Mouse (Mus musculus): ENCODE results near the gene Tmem120b.

Tmem120b gene

DNA sequence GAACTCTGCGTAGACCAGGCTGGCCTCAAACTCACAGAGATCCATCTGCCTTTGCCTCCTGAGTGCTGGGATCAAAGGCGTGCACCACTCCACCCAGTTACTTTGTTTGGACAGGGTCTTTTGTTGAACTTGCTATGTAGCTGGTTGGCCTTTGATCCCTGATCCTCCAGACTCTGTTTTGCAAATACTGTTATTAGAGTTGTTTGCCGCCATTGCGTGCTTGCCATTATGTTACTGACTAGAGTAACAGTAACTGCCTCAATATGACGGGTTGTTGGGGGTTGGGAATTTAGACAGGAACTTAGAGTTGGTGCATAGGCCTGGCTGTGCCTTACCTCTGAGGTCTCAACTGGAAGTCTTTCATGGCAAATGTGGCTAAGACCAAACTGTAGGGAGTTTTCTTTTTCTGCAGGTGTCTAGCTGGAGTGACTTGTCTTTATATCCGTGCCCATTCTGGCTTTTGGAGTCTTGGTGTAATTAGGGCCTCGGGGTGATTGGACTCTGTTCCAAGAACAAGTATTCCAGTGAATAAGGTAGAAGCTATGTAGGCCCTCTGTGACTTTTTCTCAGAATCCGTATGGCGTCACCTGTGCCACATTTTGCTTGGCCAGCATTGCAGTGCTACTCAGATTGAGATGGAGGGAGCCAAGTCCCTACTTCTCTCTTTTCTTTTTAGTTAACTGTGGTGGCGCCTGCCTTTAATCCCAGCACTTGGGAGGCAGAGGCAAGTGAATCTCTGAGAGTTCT lies 22.5 kb downstream of the Tmem120b start:
- DNase-seq (ENCODE audit: low spot score in 2 of 2), result no peak

DNA sequence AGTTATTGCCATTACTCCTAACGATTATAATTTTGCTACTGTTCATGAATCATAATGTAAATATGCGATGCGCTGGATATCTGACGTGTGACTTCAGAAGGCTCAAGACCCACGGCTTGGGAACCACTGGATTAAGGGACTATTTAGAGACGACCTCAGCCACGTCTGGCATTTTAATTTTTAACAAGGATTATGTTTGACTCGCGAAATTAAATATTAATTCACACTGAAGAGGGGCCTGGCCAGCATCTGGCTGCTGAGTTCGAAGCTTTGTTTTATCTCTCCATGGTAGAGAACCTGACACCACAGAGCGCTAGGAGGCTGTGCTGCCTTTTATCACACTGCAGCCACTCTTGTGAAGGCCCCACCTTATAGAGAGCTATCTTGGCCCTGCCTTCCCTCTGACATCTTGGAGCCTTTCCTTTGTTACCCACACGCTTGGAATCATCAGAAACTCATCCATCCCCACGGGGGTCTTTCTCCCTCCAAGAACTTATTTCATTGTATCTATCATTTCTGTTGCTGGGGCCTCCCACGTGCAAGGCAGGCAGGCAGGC lies 24.9 kb downstream of the Tmem120b start:
- DNase-seq (ENCODE audit: low spot score in 2 of 2), result no peak

DNA sequence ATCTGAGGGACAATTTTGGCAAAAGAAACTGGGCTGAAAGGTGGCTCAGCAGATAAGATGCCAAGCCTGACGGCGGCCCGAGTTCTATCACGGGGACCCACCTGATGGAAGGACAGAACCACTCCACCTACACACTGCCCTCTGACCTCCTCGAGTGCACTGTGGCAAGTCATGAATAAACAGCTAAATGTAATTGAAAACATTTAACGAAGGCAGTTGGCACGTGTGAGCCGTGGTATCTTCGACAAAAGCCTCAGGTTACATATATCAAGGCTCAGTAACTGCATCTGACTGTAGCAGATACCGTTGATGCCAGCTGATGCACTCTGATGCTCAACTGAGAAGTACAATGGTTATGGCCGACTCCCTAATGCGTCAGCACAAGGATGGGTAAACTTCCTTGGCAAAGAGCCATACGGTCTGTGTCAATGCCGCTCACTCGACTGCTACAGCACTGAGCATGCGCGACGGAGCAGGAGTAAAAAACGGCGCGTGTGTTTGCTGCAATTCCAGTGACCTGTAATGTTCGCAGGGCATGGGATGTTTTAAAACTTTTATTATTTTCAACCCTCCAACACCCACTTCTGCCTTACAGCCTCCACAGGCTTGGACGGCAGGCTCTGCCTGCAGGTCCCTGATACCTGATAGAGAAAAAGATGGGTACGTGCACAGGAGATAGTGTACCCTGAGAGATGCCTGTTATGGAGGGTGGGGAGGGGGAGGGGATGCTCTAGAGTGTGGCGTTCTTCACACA lies 26.2 kb downstream of the Tmem120b start:
- no peak for DNase-seq (ENCODE audit: low spot score in 2 of 2)

DNA sequence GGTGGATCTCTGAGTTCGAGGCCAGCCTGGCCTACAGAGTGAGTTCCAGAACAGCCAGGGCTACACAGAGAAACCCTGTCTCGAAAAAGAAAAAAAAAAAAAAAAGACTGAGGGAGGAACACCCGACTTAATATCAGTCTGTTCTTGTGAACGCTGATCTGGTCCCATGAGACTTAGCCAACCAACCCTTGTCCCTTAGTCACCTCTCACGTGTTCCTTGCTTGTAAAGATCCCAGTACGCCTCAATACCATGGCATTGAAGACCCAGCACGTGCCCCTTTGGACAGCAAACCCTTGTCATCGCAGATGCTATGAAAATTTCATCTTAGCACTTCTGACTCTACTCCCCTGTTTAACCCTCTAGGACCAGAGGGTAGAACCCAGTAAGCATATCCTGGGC lies 28.1 kb downstream of the Tmem120b start:
- no peak for DNase-seq (ENCODE audit: low spot score in 2 of 2)

DNA sequence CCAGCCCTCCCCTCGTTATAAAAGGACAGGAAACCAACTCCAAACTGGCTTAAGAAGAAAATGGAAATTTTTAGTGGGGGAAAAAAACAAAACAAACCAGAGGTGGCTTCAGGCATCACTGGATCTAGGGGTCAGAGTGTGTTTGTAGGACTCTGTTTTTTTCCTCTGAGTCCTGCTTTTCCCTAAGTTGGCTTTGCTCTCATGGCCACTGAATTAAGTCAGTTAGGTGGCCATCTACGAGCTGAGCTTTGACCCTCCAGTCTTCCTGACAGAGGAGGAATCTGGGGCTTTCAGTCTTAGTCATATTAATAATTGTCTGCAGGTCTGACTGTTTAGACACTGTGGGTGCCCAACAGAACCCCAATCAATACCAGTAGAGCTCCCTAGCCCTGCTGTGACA lies 30.3 kb downstream of the Tmem120b start:
- no peak for DNase-seq (ENCODE audit: low spot score in 2 of 2)

DNA sequence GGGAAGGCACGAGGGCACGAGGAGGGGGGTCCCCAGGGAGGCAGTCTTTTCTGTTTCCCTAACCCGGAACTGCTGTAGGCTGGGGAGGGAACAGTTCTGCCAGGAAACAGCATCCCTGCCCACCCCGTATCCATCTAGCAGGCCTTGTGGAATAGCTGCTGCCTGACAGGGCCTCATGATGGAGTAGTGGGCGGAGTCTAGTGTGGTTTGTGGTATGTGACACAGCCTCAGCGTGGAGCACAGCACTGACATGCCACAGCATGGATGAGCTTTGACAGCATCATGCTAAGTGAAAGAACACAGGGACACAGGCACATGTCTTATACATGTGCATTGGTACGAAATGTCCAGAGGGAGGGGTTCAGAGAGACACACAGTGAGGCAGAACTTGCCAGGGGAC lies 34.2 kb downstream of the Tmem120b start:
- no peak for DNase-seq (ENCODE audit: low spot score in 2 of 2)

DNA sequence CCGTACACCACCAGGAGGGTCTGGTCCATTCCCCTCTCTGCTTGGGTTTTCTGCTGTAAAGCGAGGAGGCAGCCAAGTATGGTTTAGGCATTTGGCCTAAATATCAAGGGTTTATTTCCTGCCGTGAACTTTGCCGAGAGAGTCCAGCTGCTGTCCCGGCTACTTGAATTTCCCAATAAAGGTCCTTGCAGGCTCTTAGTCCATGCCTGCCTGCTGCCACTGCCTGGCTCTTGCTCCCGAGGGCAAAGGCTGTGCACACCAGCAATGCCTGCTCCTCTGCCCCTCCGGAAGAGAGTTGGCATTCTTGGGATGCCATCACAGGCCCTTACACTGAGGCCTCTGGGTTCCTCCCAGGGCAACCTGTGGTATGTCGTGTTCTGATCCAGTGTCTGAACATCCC lies 35.3 kb downstream of the Tmem120b start:
- DNase-seq (ENCODE audit: low spot score in 2 of 2), result no peak

DNA sequence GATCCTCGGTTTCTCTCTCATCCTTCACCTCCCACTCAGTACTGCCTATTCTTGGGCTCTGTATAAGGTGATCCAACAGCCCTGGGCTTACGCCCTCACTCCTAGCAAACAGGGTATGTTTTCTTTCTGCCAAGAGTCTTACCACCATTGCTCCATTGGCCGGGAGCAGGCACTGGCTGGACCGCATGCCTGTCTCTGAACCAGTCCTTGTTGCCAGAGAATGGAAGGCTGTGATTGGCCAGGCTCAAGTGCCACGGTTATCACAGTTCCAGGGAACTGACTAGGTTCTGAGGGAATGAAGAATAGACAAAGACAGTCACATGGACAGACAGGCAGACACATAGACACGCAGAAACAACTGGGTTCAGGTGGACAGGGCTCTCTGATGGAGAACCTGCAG lies 36.6 kb downstream of the Tmem120b start:
- DNase-seq (ENCODE audit: low spot score in 2 of 2), result no peak

DNA sequence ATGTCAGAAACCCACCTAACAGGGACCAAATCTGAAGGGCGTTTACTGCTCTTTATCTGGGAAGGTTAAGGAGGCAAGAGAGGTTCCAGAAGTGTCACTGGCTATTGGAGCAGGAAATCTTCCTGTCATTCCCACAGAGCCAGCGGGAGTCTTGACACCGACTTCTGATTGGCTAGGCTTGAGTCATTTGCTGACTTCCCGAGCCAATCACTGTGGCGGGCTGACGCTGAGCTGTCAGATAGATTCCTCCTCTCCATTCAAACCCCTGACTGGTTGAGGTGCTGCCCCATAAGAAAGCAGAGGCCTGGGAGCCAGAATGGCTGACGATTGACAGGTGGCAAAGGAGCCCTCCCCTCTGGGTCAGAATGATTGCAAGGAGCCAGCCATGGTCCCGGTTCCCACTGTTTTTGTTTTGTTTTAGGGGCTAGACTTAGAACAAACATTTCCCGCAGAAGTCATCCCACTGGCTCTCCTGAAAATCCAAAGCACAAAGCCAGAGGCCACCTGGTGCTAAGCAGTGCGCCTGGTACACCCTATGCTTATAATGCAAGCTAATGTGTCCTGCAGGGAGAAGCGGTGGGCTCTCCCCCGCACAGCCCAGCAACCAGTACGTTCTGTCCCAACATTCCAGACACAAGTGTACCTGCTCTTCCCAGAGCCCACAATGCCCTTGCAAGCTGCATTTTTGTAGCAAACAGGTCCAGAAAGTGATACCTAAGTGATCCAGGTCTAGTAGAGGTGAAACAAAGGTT lies 41.4 kb downstream of the Tmem120b start:
- no peak for DNase-seq (ENCODE audit: low spot score in 2 of 2)

DNA sequence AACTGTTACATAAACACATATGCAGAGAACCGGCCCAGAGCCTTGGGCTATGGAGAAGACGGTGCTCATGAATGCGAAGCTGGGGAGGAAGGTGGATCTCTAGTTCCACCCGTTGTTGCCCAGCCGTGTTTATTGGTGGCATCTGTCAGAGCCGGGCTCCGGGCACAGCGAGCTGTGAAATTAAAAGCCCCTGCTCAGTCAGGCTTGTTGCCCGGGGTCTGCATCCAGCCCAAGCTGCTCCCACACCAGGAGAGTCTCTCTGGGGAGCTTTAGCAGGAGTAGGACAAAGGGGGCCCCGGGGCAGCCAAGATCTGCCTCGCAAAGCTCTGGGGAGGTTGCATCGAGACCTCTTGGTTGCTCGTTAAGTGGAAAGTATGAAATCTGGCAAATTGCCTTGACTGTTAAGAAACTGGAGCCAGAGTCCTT lies 42.1 kb downstream of the Tmem120b start:
- no peak for DNase-seq (ENCODE audit: low spot score in 2 of 2)

DNA sequence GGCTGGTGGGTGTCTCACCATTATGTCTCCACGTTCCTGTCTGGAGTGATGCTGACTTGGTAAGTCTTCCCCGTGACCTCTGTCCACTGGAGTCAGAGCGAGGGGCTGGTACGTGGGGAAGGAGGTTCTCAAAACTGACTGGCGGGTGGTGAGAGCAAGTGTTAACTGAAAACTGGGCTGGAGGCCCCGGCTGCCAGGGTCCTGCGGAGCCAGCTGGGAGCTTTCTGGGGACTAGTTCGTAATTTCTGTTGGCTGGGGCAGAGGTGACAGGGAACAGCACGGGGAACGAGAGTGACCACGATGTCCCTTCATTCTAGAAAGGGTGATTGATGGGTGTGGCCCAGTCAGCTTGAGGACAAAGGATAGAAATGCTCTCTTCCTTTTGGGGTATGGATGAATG lies 45.9 kb downstream of the Tmem120b start:
- no peak for DNase-seq (ENCODE audit: low spot score in 2 of 2)

DNA sequence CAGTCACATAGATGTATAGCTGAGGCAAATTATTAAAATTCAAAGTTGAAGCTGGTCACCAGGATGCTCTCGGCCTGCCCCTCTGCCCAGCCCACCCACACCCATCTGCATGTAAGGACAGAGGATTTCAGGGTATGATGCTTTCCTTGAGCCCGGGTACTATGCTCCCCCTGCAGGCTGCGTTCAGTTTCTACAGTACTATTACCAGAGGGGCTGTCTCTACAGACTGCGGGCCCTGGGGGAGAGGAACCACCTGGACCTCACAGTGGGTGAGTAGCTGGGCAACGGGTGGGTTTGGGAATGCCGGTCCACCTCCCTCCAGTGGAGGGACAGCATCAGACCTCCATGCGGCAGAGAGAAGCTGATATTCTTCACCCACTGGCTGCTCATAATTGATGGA lies 46.7 kb downstream of the Tmem120b start:
- no peak for DNase-seq (ENCODE audit: low spot score in 2 of 2)

DNA sequence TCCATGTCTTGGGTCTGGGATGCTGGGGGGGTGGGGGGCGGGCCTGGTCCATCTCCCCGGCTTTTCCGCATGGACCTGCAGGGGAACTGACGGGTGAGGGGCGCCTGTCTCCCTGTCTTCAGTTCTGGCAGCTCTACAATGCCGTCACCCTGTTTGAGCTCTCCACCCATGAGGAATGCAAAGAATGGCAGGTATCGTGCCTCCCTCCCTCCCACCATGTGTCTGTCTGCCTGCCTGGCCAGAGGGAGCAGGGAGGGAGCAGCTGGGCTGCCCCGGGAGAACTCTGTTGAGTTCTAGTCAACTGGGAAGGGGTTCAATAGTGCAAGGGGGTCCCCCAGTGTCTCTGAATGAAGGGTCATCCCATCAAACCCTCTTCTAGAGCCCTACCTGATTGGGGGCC lies 47.9 kb downstream of the Tmem120b start:
- no peak for DNase-seq (ENCODE audit: low spot score in 2 of 2)

DNA sequence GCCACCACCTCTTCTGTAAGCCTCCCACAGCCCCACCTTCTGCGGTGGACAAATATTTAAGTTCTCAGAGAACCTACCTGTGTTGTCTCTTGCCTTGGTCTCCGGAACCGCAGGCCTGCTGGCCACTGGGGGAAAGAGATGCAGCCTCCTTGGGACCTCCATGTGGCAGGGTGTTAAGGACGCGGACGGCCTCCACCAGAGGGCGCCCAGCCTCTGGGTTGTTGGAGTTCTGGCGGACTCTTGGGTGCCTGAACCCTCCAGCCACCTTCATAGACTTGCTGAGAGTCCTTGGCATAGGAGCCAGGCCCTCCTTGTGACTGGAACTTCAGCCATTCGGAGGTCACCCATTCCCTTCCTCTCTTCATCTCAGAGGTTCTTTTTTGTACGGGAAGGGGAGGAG lies 49.0 kb downstream of the Tmem120b start:
- DNase-seq (ENCODE audit: low spot score in 2 of 2), result no peak

DNA sequence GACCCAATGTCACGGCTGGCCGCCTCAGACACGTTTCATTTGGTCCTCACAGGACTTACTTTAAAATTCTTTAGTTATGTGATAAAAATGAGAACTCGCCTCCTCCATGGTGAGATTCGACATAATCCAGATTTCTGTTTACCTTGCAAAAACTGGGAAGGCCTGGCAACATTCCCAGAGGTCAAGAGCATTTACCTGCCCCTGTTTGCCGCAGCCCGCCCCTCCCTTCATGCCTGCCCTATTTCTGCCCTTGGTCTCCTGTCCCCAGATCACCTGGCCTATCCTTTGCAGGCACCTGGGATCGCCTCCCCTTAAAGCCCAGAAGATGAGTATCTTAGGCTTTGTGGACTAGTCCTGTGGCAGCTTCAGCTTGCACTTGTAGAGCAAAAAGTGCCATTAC lies 49.6 kb downstream of the Tmem120b start:
- DNase-seq (ENCODE audit: low spot score in 2 of 2), result no peak

DNA sequence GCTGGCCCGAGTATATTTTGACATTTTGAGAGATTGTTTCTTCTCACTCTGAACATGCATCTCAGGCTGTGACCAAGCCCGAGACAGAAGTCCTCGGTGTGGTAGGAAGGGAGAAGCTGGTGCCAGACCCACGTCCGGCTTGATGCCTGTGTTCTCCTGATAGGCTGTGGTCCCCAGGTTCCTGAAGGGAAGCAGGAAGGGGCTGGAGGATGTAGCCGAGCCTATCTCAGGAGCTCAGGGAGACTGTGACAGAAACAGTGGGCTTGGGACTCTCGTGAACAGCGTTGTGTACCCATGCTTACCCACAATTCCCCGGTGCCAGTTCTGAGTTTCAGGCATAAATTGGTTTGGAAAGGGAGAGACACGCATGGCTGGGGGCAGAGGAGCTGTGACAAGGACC lies 50.6 kb downstream of the Tmem120b start:
- DNase-seq (ENCODE audit: low spot score in 2 of 2), result no peak

DNA sequence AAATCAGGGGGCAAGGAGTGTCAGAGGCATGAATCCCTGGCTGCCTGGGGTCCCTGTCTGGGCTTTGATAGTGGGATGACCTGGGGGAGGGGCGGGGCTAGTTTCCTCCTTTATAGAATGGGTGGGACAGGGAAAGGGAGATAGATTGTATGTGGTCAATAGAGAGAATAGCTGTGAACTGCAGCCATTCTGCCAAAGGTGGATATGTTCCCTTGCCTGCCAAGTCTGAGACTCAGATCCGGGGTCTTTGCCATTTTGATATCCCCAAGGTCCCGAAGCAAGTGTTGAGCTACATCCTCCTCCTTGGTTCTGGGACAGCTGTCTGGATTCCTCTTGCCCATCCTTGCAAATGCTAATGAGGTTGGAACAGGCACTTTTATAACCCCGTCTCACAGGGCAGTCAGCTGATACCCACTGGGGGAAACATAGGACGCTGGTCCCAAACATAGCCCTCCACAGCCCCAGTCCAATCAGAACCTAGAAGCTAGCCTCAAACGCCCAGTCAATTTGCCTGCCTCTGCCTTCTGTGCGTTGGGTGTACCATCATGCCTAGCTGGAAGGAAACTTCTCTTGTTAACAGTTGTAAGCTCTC lies 52.5 kb downstream of the Tmem120b start:
- no peak for DNase-seq (ENCODE audit: low spot score in 2 of 2)

DNA sequence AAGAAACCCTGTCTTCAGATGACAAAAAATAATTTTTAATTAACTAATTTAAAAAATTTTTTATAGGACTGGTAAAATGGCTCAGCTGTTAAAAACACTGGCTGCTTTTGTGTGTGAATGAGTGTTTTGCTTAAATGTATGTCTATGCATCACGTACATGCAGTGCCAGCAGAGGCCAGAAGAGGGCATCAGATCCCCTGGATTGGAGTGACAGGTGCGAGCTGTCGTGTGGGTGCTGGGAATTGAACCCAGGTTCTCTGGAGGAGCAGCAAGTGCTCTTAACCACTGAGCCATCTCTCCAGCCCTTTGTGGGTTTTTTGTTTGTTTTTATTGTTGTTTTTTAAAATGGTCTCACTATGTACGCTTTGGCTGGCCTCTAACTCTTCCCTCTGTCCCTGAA lies 54.0 kb downstream of the Tmem120b start:
- no peak for DNase-seq (ENCODE audit: low spot score in 2 of 2)

DNA sequence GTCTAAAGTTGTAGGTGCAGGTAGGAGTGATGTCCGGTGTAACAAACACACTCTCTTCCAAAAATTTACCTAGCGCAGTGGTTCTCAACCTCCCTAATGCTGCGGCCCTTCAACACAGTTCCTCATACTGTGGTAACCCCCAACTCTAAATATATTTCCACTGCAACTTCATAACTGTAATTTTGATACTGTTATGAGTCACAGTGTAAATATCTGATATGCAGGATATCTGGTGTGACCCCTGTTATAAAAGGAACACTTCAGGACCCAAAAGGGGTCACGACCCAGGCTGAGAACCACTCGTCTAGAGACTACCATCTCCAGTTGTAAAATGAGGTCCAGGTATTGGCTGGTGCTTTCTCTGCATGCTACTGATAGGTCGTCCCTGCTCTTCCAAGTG lies 56.9 kb downstream of the Tmem120b start:
- no peak for DNase-seq (ENCODE audit: low spot score in 2 of 2)

DNA sequence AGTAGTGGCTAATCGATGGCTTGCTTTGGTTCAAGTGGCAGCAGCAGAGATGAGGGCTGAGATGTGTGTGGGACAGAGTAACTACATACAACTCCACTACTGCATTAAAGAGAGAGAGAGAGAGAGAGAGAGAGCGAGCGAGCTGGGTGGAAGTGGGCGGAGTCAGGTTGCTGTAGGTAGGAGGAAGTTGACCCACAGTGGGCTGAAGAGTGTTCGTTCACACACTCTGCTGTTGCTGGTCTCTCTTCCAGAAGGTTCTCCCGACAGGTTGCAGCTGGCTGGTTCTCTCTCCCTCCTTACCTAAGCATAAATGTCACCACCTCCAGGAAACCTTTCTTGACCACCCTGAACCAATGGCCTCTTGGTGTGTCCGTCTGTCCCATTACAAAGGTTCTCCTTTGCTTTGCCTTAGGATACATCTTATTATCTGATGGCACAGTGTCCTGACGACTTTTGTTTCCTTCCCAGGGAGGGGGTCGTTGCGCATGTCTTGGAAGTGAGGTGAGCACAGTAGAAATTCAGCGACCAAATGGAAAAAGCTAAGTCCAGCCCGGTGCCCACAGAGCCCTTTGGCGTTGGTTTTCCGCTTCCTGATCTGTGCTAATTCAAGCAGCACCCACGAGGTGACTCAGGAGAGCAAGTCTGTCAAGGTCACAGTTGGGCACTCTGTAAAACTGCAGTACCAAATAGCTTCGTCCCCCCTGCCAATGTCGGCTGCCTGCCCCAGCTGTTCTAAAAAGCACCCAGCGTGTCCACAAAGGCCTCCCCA lies 57.6 kb downstream of the Tmem120b start:
- no peak for DNase-seq (ENCODE audit: low spot score in 2 of 2)

DNA sequence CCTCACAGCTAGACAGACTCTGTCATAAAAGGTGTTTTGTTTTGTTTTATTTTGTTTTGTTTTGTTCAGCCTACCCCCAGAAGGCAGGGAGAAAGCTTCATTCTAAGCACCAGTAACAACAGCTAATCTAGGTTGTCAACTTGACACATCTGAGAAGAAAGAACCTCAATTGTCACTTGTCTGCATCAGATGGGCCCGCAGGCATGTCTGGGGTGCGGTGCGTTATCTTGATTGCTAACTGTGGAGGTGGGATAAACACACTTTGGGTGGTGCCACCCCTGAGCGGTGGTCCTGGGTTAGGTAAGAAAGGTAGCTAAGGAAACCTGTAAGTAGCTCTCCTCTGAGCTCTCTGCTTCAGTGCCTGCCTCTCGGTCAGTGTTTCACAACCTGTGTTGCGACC lies 58.8 kb downstream of the Tmem120b start:
- no peak for DNase-seq (ENCODE audit: low spot score in 2 of 2)

All from right cerebral cortex, postnatal 36 days (tissue).